Mouse (Mus musculus) left cerebral cortex, adult 9 months (tissue): ENCODE data around the gene H2-D1.
"Not testable (repeated sequence)": the region's sequence is repeated elsewhere in the genome, so short reads cannot be mapped to it uniquely, and the experiment has no call there.

Experiments used
- DNase-seq, 2 experiments: peaks; one replicate each; pipeline ENCODE4 v3.0.0; 2022; ENCODE audit warnings: low spot score in 2 of 2

H2-D1 gene

GRCm38 (mm10) chr17:35262664-35263522, at the start of gene H2-D1:
TSS of gene H2-D1 (plus strand) at chr17:35262730.
- peak; percentile 76 to 97 for DNase-seq

GRCm38 (mm10) chr17:35213071-35213470, 49.5 kb upstream of the H2-D1 start:
- no peak for DNase-seq

- no peak for DNase-seq
Observed at GRCm38 (mm10) chr17:35218516-35219193, 43.9 kb upstream of the H2-D1 start.

GRCm38 (mm10) chr17:35219601-35220041, 42.9 kb upstream of the H2-D1 start:
- DNase-seq, result no peak

GRCm38 (mm10) chr17:35220156-35220952, 42.2 kb upstream of the H2-D1 start, which contains the start of gene Gm16181:
TSS of gene Gm16181 (plus strand) at chr17:35220834.
- no peak for DNase-seq

- no peak for DNase-seq
Observed at GRCm38 (mm10) chr17:35222299-35222698, 40.2 kb upstream of the H2-D1 start.

- DNase-seq, result no peak
Observed at GRCm38 (mm10) chr17:35224641-35225040, 37.9 kb upstream of the H2-D1 start.

- no peak for DNase-seq
Observed at GRCm38 (mm10) chr17:35225456-35225855, 37.1 kb upstream of the H2-D1 start.

- DNase-seq, result no peak
Observed at GRCm38 (mm10) chr17:35226561-35227046, 35.9 kb upstream of the H2-D1 start.

- no peak for DNase-seq
Observed at GRCm38 (mm10) chr17:35231022-35231421, 31.5 kb upstream of the H2-D1 start.

- DNase-seq, result peak in 1 of 2 experiments; percentile 87
Observed at GRCm38 (mm10) chr17:35232043-35232442, 30.5 kb upstream of the H2-D1 start.

GRCm38 (mm10) chr17:35232659-35233058, 29.9 kb upstream of the H2-D1 start:
- no peak for DNase-seq

GRCm38 (mm10) chr17:35233114-35233980, 29.2 kb upstream of the H2-D1 start, which contains the start of gene Atp6v1g2:
TSS of gene Atp6v1g2 (plus strand) at chr17:35233660.
- DNase-seq, result no peak

GRCm38 (mm10) chr17:35234090-35234489, 28.4 kb upstream of the H2-D1 start:
- DNase-seq, result not testable (repeated sequence)

GRCm38 (mm10) chr17:35234903-35235302, 27.6 kb upstream of the H2-D1 start:
- no peak for DNase-seq

- DNase-seq, result peak; percentile 87 to 95
Observed at GRCm38 (mm10) chr17:35235614-35236389, 26.7 kb upstream of the H2-D1 start, which contains the start of gene Nfkbil1. TSS of gene Nfkbil1 (minus strand) at chr17:35235792.

- peak; percentile 90 to 99 for DNase-seq
Observed at GRCm38 (mm10) chr17:35236390-35236746, 26.2 kb upstream of the H2-D1 start.

- DNase-seq, result no peak
Observed at GRCm38 (mm10) chr17:35236996-35237395, 25.5 kb upstream of the H2-D1 start.

- no peak for DNase-seq
Observed at GRCm38 (mm10) chr17:35237504-35237903, 25.0 kb upstream of the H2-D1 start.

- DNase-seq, result no peak
Observed at GRCm38 (mm10) chr17:35239700-35240099, 22.8 kb upstream of the H2-D1 start.
